Mouse (Mus musculus) neural tube, embryonic 11.5 days (tissue): ENCODE results near the gene Sept8. TPM values are rescaled to one million over a fixed set of nuclear protein-coding genes. Genes with fewer than 3 reads are reported as not detected.
"Not testable (repeated sequence)": the region's sequence is repeated elsewhere in the genome, so short reads cannot be mapped to it uniquely, and the experiment has no call there.

Source experiments
- ATAC-seq: fragments of 200-750 bp; cut with Nextera tagmentation; 2 replicates; pipeline ENCODE4 v1.8.0; 2017; ENCODE audit warnings: moderate number of reproducible peaks, mild to moderate bottlenecking, moderate TSS enrichment, moderate library complexity; ENCODE audit not compliant: insufficient read depth, low FRiP score, low TSS enrichment
- DNase-seq: peaks from one replicate; pipeline ENCODE4 v3.0.0-alpha.2; 2015; ENCODE audit warnings: low spot score
- H3K27ac ChIP-seq: fragments of 300-500 bp; sonication (generic); 2 replicates; pipeline ENCODE4 v1.5.1; 2014; ENCODE audit warnings: low read depth, mild to moderate bottlenecking, low read length
- H3K27me3 ChIP-seq: fragments of 300-500 bp; sonication (generic); 2 replicates; pipeline ENCODE4 v1.6.1; 2014; ENCODE audit warnings: mild to moderate bottlenecking, low read length, mixed read lengths; ENCODE audit not compliant: control insufficient read depth, insufficient read depth
- H3K36me3 ChIP-seq: fragments of 300-500 bp; sonication (generic); 2 replicates; pipeline ENCODE4 v1.6.1; 2014; ENCODE audit warnings: mild to moderate bottlenecking, low read length, moderate library complexity, mixed read lengths; ENCODE audit not compliant: control insufficient read depth, insufficient read depth
- H3K4me1 ChIP-seq: fragments of 300-500 bp; sonication (generic); 2 replicates; pipeline ENCODE4 v1.6.1; 2014; ENCODE audit warnings: low read length, mixed read lengths; ENCODE audit not compliant: control insufficient read depth, insufficient read depth
- H3K4me2 ChIP-seq: fragments of 300-500 bp; sonication (generic); 2 replicates; pipeline ENCODE4 v1.6.1; 2014; ENCODE audit warnings: low read depth, mild to moderate bottlenecking, moderate library complexity
- H3K4me3 ChIP-seq: fragments of 300-500 bp; sonication (generic); 2 replicates; pipeline ENCODE4 v1.5.1; 2014; ENCODE audit warnings: low read depth, low read length
- H3K9ac ChIP-seq: fragments of 300-500 bp; sonication (generic); 2 replicates; pipeline ENCODE4 v1.6.1; 2014; ENCODE audit warnings: mild to moderate bottlenecking, low read length
- H3K9me3 ChIP-seq: fragments of 300-500 bp; sonication (generic); 2 replicates; pipeline ENCODE4 v1.6.1; 2016; ENCODE audit warnings: low read length; ENCODE audit not compliant: control insufficient read depth
- WGBS: fragments of 180-500 bp; shearing (Covaris S2); extraction: QIAGEN DNeasy Blood & Tissue Kit; methylation state at CpG from one replicate; pipeline ENCODE4 v1.1.7; 2014; 5-methylcytosine and 5-hydroxymethylcytosine counted together
- polyA plus RNA-seq: library from polyadenylated mRNA; unstranded; fragments of >200 nt; fragmentation: Nextera tagmentation; extraction: Ambion mirVana; gene quantifications from 2 replicates; pipeline ENCODE4 v1.2.1, GENCODE M21; 2014

The Sept8 gene
- polyA plus RNA-seq, 1 experiment from 2014 or later = 21.8 TPM

GRCm38 (mm10) chr11:53546271-53546670, 27.2 kb downstream of the Sept8 start:
- Histone ChIP-seq H3K4me2 (no peak overlapping the region), H3K27ac (no peak overlapping the region), H3K9me3 (no peaks in the 10 kb centered on the region), H3K27me3 (no peaks in the 10 kb centered on the region), H3K9ac (no peak overlapping the region), H3K4me3 (no peak overlapping the region), H3K4me1 (no peaks in the 10 kb centered on the region), H3K36me3 (no peaks in the 10 kb centered on the region)
- 50% methylated on average over 6 of the region's 6 CpGs for WGBS
- DNase-seq = no peak
- ATAC-seq = no peak

GRCm38 (mm10) chr11:53547566-53547965, 28.5 kb downstream of the Sept8 start:
- WGBS = 97% methylated on average over 6 of the region's 6 CpGs
- no peak overlapping the region for H3K9ac ChIP-seq
- H3K4me1 ChIP-seq = no peaks in the 10 kb centered on the region
- H3K36me3 ChIP-seq = no peaks in the 10 kb centered on the region
- ATAC-seq (no peak), DNase-seq (no peak)
- H3K4me3 ChIP-seq = no peak overlapping the region
- H3K9me3 ChIP-seq = no peaks in the 10 kb centered on the region
- H3K4me2 ChIP-seq = no peak overlapping the region
- H3K27me3 ChIP-seq = no peaks in the 10 kb centered on the region
- no peak overlapping the region for H3K27ac ChIP-seq

GRCm38 (mm10) chr11:53548036-53548605, 29.1 kb downstream of the Sept8 start:
- H3K27me3 ChIP-seq = no peaks in the 10 kb centered on the region
- DNase-seq = no peak
- H3K9me3 ChIP-seq = no peaks in the 10 kb centered on the region
- H3K9ac ChIP-seq = no peak overlapping the region
- no peaks in the 10 kb centered on the region for H3K4me1 ChIP-seq
- H3K27ac ChIP-seq = no peak overlapping the region
- no peak overlapping the region for H3K4me3 ChIP-seq
- no peaks in the 10 kb centered on the region for H3K36me3 ChIP-seq
- 80% methylated on average over 19 of the region's 19 CpGs for WGBS
- no peak overlapping the region for H3K4me2 ChIP-seq
- no peak for ATAC-seq

GRCm38 (mm10) chr11:53550714-53551113, 31.7 kb downstream of the Sept8 start:
- Histone ChIP-seq H3K9ac (no peak overlapping the region), H3K27me3 (no peaks in the 10 kb centered on the region), H3K4me3 (no peak overlapping the region), H3K4me2 (no peak overlapping the region), H3K9me3 (no peaks in the 10 kb centered on the region), H3K4me1 (no peaks in the 10 kb centered on the region), H3K27ac (no peak overlapping the region), H3K36me3 (no peaks in the 10 kb centered on the region)
- ATAC-seq = no peak
- no peak for DNase-seq
- 100% methylated on average over 1 of the region's 1 CpGs for WGBS

GRCm38 (mm10) chr11:53551754-53552153, 32.7 kb downstream of the Sept8 start:
- Histone ChIP-seq H3K4me1 (no peaks in the 10 kb centered on the region), H3K4me3 (no peak overlapping the region), H3K9me3 (no peaks in the 10 kb centered on the region), H3K27ac (no peak overlapping the region), H3K4me2 (no peak overlapping the region), H3K9ac (no peak overlapping the region), H3K27me3 (no peaks in the 10 kb centered on the region), H3K36me3 (no peaks in the 10 kb centered on the region)
- no peak for ATAC-seq
- no peak for DNase-seq
- WGBS = 75% methylated on average over 12 of the region's 12 CpGs

GRCm38 (mm10) chr11:53556529-53556928, 37.5 kb downstream of the Sept8 start:
- WGBS = over 99% methylated on average over 6 of the region's 20 CpGs
- not testable (repeated sequence) for H3K9ac ChIP-seq, H3K4me2 ChIP-seq, ATAC-seq, H3K9me3 ChIP-seq, H3K4me1 ChIP-seq, H3K4me3 ChIP-seq, H3K27me3 ChIP-seq, DNase-seq, H3K36me3 ChIP-seq, H3K27ac ChIP-seq

GRCm38 (mm10) chr11:53557992-53558391, 38.9 kb downstream of the Sept8 start:
- DNase-seq, H3K4me3 ChIP-seq, H3K4me2 ChIP-seq, ATAC-seq, H3K4me1 ChIP-seq, H3K9me3 ChIP-seq, H3K9ac ChIP-seq, H3K27me3 ChIP-seq, H3K27ac ChIP-seq, H3K36me3 ChIP-seq: not testable (repeated sequence)
- 75% methylated on average over 1 of the region's 3 CpGs for WGBS

GRCm38 (mm10) chr11:53559980-53560379, 40.9 kb downstream of the Sept8 start:
- not testable (repeated sequence) for H3K9me3 ChIP-seq, H3K36me3 ChIP-seq, H3K27ac ChIP-seq, H3K27me3 ChIP-seq, H3K4me3 ChIP-seq, H3K4me1 ChIP-seq, H3K9ac ChIP-seq, H3K4me2 ChIP-seq, DNase-seq, ATAC-seq
- 100% methylated on average over 1 of the region's 3 CpGs for WGBS

- no peak overlapping the region for H3K4me3 ChIP-seq
- ATAC-seq = no peak
- H3K36me3 ChIP-seq = no peaks in the 10 kb centered on the region
- WGBS = 81% methylated on average over 2 of the region's 2 CpGs
- H3K9ac ChIP-seq = no peak overlapping the region
- no peaks in the 10 kb centered on the region for H3K27me3 ChIP-seq
- no peak for DNase-seq
- H3K9me3 ChIP-seq = no peaks in the 10 kb centered on the region
- no peaks in the 10 kb centered on the region for H3K4me1 ChIP-seq
- no peak overlapping the region for H3K4me2 ChIP-seq
- H3K27ac ChIP-seq = no peak overlapping the region
Observed at GRCm38 (mm10) chr11:53561986-53562385, 42.9 kb downstream of the Sept8 start.
